In genomic region chr7:96786262-96787044, GRCm38 (mm10) we compare ENCODE assay signal across 23 mouse cellular contexts.
DNase-seq lines count a peak whose midpoint lies in the region; ATAC-seq lines count a peak whose summit lies in the region.
"Had no signal": no experiment of that assay in that cellular context is flagged by ENCODE, and none has a peak within 500 bp of the region (broad histone marks: within the 10 kb centered on the region; RNA-seq: fewer than 3 reads in every experiment).

No protein-coding gene starts in this region.

- H3K4me1 ChIP-seq in hindbrain, embryonic 12.5 days, result peaks cover 3% of the 10 kb centered on the region; the same call in 1 of the 2 replicates
- H3K4me1 ChIP-seq in hindbrain, embryonic 11.5 days (replicated peaks; ENCODE audit: control insufficient read depth, insufficient read depth, low read length), result no peaks in the 10 kb centered on the region
- peaks cover 8% of the 10 kb centered on the region for H3K4me1 ChIP-seq in midbrain, embryonic 13.5 days (replicated peaks)
- H3K4me1 ChIP-seq in midbrain, embryonic 10.5 days, result peaks cover 12% of the 10 kb centered on the region; the same call in 1 of the 2 replicates
- peaks cover 15% of the 10 kb centered on the region for H3K4me1 ChIP-seq in forebrain, embryonic 16.5 days (replicated peaks; ENCODE audit: control insufficient read depth, insufficient read depth, low read length)
- peaks cover 45% of the 10 kb centered on the region for H3K4me1 ChIP-seq in limb, embryonic 12.5 days (replicated peaks)
- H3K4me1 ChIP-seq: heart, embryonic 12.5 days had no signal

- H3K4me3 ChIP-seq in hindbrain, embryonic 12.5 days, result no peak overlapping the region
- no peak overlapping the region for H3K4me3 ChIP-seq in hindbrain, embryonic 11.5 days (ENCODE audit: low read depth, low read length)
- no peak overlapping the region for H3K4me3 ChIP-seq in midbrain, embryonic 13.5 days (replicated peaks)
- H3K4me3 ChIP-seq in midbrain, embryonic 10.5 days, result no peak overlapping the region
- no peak overlapping the region for H3K4me3 ChIP-seq in forebrain, embryonic 16.5 days (replicated peaks; ENCODE audit: low read length)
- no peak overlapping the region for H3K4me3 ChIP-seq in limb, embryonic 12.5 days (replicated peaks)
- H3K4me3 ChIP-seq: heart, embryonic 12.5 days; liver, embryonic 13.5 days had no signal

- H3K9me3 ChIP-seq in hindbrain, embryonic 12.5 days (replicated peaks), result no peaks in the 10 kb centered on the region
- H3K9me3 ChIP-seq in hindbrain, embryonic 11.5 days (ENCODE audit: control insufficient read depth, low read length), result no peaks in the 10 kb centered on the region
- no peaks in the 10 kb centered on the region for H3K9me3 ChIP-seq in midbrain, embryonic 13.5 days
- H3K9me3 ChIP-seq in midbrain, embryonic 10.5 days (replicated peaks), result no peaks in the 10 kb centered on the region
- H3K9me3 ChIP-seq in forebrain, embryonic 16.5 days (ENCODE audit: control insufficient read depth, low read length), result no peaks in the 10 kb centered on the region
- no peaks in the 10 kb centered on the region for H3K9me3 ChIP-seq in limb, embryonic 12.5 days
- H3K9me3 ChIP-seq: heart, embryonic 12.5 days; liver, embryonic 13.5 days had no signal

- no peak overlapping the region for H3K4me2 ChIP-seq in hindbrain, embryonic 12.5 days (replicated peaks)
- no peak overlapping the region for H3K4me2 ChIP-seq in hindbrain, embryonic 11.5 days (replicated peaks; ENCODE audit: low read depth, low read length)
- H3K4me2 ChIP-seq in midbrain, embryonic 13.5 days (replicated peaks), result no peak overlapping the region
- peak overlapping the region; percentile 16 for H3K4me2 ChIP-seq in forebrain, embryonic 16.5 days (ENCODE audit: low read length)
- H3K4me2 ChIP-seq in limb, embryonic 12.5 days, result no peak overlapping the region
- H3K4me2 ChIP-seq: heart, embryonic 12.5 days; liver, embryonic 13.5 days had no signal

- ATAC-seq in hindbrain, embryonic 12.5 days (ENCODE audit: low FRiP score), result no peak
- no peak for ATAC-seq in hindbrain, embryonic 11.5 days (ENCODE audit: low FRiP score)
- no peak for ATAC-seq in midbrain, embryonic 13.5 days
- ATAC-seq in forebrain, embryonic 16.5 days, result peak; percentile 86
- ATAC-seq in limb, embryonic 12.5 days (ENCODE audit: insufficient number of reproducible peaks, insufficient read depth, low FRiP score, low TSS enrichment, low read depth), result no peak
- ATAC-seq: intestine, postnatal 0 days had no signal

- no peak for DNase-seq in hindbrain, embryonic 11.5 days (ENCODE audit: low spot score)
- no peak for DNase-seq in midbrain, embryonic 10.5 days (ENCODE audit: low spot score)
- no peak for DNase-seq in lung, postnatal 25 days (ENCODE audit: low spot score)
- DNase-seq in layer of hippocampus, adult 9-10 months (ENCODE audit: low spot score), result no peak
- DNase-seq: adrenal gland, adult 2 months; cerebellum, adult 8-10 months; gastrocnemius, postnatal 25 days; heart, adult 18-20 months; heart, postnatal 14 days; liver, embryonic 13.5 days; lung, adult 2 months; lung, postnatal 14 days; retina, postnatal 1 day; right cerebral cortex, postnatal 25 days; spleen, adult 18-20 months; thymus, postnatal 14 days had no signal

- H3K27me3 ChIP-seq in hindbrain, embryonic 12.5 days, result no peaks in the 10 kb centered on the region
- H3K27me3 ChIP-seq in hindbrain, embryonic 11.5 days (ENCODE audit: control insufficient read depth, insufficient read depth, low read length), result no peaks in the 10 kb centered on the region
- H3K27me3 ChIP-seq in midbrain, embryonic 13.5 days, result no peaks in the 10 kb centered on the region
- no peaks in the 10 kb centered on the region for H3K27me3 ChIP-seq in midbrain, embryonic 10.5 days (ENCODE audit: low read depth, poor library complexity, severe bottlenecking)
- H3K27me3 ChIP-seq in forebrain, embryonic 16.5 days (replicated peaks; ENCODE audit: control insufficient read depth, insufficient read depth, low read length), result no peaks in the 10 kb centered on the region
- H3K27me3 ChIP-seq in limb, embryonic 12.5 days, result peaks cover 28% of the 10 kb centered on the region

- WGBS in hindbrain, embryonic 12.5 days, result 75% methylated on average over 5 of the region's 5 CpGs
- WGBS in hindbrain, embryonic 11.5 days, result 85% methylated on average over 5 of the region's 5 CpGs
- 77% methylated on average over 5 of the region's 5 CpGs for WGBS in midbrain, embryonic 13.5 days
- WGBS in midbrain, embryonic 10.5 days, result 83% methylated on average over 5 of the region's 5 CpGs
- WGBS in forebrain, embryonic 16.5 days, result 30% methylated on average over 5 of the region's 5 CpGs
- WGBS in limb, embryonic 12.5 days, result 68% methylated on average over 5 of the region's 5 CpGs

- H3K36me3 ChIP-seq in hindbrain, embryonic 12.5 days, result 0 out of 2 replicates have a peak, but pooled peaks cover 3% of the 10 kb centered on the region
- H3K36me3 ChIP-seq in hindbrain, embryonic 11.5 days (ENCODE audit: control insufficient read depth, insufficient read depth, low read length), result no peaks in the 10 kb centered on the region
- H3K36me3 ChIP-seq in midbrain, embryonic 13.5 days, result peaks cover 9% of the 10 kb centered on the region; the same call in 1 of the 2 replicates
- peaks cover 43% of the 10 kb centered on the region for H3K36me3 ChIP-seq in midbrain, embryonic 10.5 days
- H3K36me3 ChIP-seq in forebrain, embryonic 16.5 days (ENCODE audit: control insufficient read depth, insufficient read depth), result no peaks in the 10 kb centered on the region
- peaks cover 19% of the 10 kb centered on the region for H3K36me3 ChIP-seq in limb, embryonic 12.5 days
- H3K36me3 ChIP-seq: heart, embryonic 12.5 days; liver, embryonic 13.5 days had no signal

- no peak overlapping the region for H3K9ac ChIP-seq in hindbrain, embryonic 12.5 days
- no peak overlapping the region for H3K9ac ChIP-seq in hindbrain, embryonic 11.5 days (ENCODE audit: low read depth, low read length)
- no peak overlapping the region for H3K9ac ChIP-seq in midbrain, embryonic 13.5 days (replicated peaks)
- no peak overlapping the region; the same call in 1 of the 2 replicates for H3K9ac ChIP-seq in forebrain, embryonic 16.5 days (replicated peaks; ENCODE audit: low read depth, low read length)
- H3K9ac ChIP-seq in limb, embryonic 12.5 days (replicated peaks), result no peak overlapping the region
- H3K9ac ChIP-seq: heart, embryonic 12.5 days; liver, embryonic 13.5 days had no signal

- 0 out of 2 replicates have a peak overlapping the region, but pooled peaks have one; percentile 1 for H3K27ac ChIP-seq in hindbrain, embryonic 12.5 days
- no peak overlapping the region for H3K27ac ChIP-seq in hindbrain, embryonic 11.5 days (ENCODE audit: low read depth, low read length)
- H3K27ac ChIP-seq in midbrain, embryonic 13.5 days, result peak overlapping the region; percentile 6; the same call in 1 of the 2 replicates
- no peak overlapping the region for H3K27ac ChIP-seq in midbrain, embryonic 10.5 days (replicated peaks)
- H3K27ac ChIP-seq in forebrain, embryonic 16.5 days (ENCODE audit: low read length), result peak overlapping the region; percentile 88
- H3K27ac ChIP-seq in limb, embryonic 12.5 days, result 0 out of 2 replicates have a peak overlapping the region, but pooled peaks have one; percentile 17
- H3K27ac ChIP-seq: kidney, postnatal 0 days; liver, embryonic 13.5 days had no signal

Comparison
In these comparisons a context has a peak if more than half of its experiments do, and no peak if none do; other contexts are left out.
1. H3K27ac ChIP-seq: peak in hindbrain, embryonic 12.5 days (single experiment), midbrain, embryonic 13.5 days (single experiment), forebrain, embryonic 16.5 days (single experiment) and limb, embryonic 12.5 days (single experiment); none in hindbrain, embryonic 11.5 days (single experiment) and midbrain, embryonic 10.5 days (single experiment).